Mouse (Mus musculus) neural tube, embryonic 15.5 days (tissue): ENCODE data around the gene Ankrd12. TPM values are rescaled to one million over a fixed set of nuclear protein-coding genes. Genes with fewer than 3 reads are reported as not detected.

ENCODE experiments used
- ATAC-seq: fragments of 200-750 bp; cut with Nextera tagmentation; 2 replicates; pipeline ENCODE4 v1.8.0; 2017; ENCODE audit warnings: mild to moderate bottlenecking, moderate TSS enrichment, moderate library complexity; ENCODE audit not compliant: low FRiP score
- H3K27ac ChIP-seq: fragments of 300-500 bp; sonication (generic); replicated peaks from 2 replicates; pipeline ENCODE4 v1.5.1; 2015; ENCODE audit warnings: mild to moderate bottlenecking, inconsistent platforms
- H3K27me3 ChIP-seq: fragments of 300-500 bp; sonication (generic); replicated peaks from 2 replicates; pipeline ENCODE4 v1.6.1; 2015; ENCODE audit warnings: inconsistent platforms
- H3K36me3 ChIP-seq: fragments of 300-500 bp; sonication (generic); 2 replicates; pipeline ENCODE4 v1.6.1; 2015; ENCODE audit warnings: inconsistent platforms
- H3K4me1 ChIP-seq: fragments of 300-500 bp; sonication (generic); 2 replicates; pipeline ENCODE4 v1.6.1; 2015; ENCODE audit warnings: inconsistent platforms
- H3K4me2 ChIP-seq: fragments of 300-500 bp; sonication (generic); 2 replicates; pipeline ENCODE4 v1.6.1; 2015; ENCODE audit warnings: inconsistent platforms, mild to moderate bottlenecking, moderate library complexity
- H3K4me3 ChIP-seq: fragments of 300-500 bp; sonication (generic); replicated peaks from 2 replicates; pipeline ENCODE4 v1.5.1; 2015; ENCODE audit warnings: mild to moderate bottlenecking, inconsistent platforms
- H3K9ac ChIP-seq: fragments of 300-500 bp; sonication (generic); replicated peaks from 2 replicates; pipeline ENCODE4 v1.6.1; 2015; ENCODE audit warnings: mild to moderate bottlenecking, inconsistent platforms
- H3K9me3 ChIP-seq: fragments of 300-500 bp; sonication (generic); replicated peaks from 2 replicates; pipeline ENCODE4 v1.6.1; 2016; ENCODE audit warnings: inconsistent platforms
- WGBS: fragments of 180-500 bp; shearing (Covaris S2); methylation state at CpG from one replicate; pipeline ENCODE4 v1.1.7; 2015; ENCODE audit warnings: mixed read lengths; 5-methylcytosine and 5-hydroxymethylcytosine counted together
- polyA plus RNA-seq: library from polyadenylated mRNA; unstranded; fragments of >200 nt; fragmentation: Nextera tagmentation; extraction: Ambion mirVana; gene quantifications from 2 replicates; pipeline ENCODE4 v1.2.1, GENCODE M21; 2015

The Ankrd12 gene
- polyA plus RNA-seq, 1 experiment from 2014 or later = 169 TPM

DNA sequence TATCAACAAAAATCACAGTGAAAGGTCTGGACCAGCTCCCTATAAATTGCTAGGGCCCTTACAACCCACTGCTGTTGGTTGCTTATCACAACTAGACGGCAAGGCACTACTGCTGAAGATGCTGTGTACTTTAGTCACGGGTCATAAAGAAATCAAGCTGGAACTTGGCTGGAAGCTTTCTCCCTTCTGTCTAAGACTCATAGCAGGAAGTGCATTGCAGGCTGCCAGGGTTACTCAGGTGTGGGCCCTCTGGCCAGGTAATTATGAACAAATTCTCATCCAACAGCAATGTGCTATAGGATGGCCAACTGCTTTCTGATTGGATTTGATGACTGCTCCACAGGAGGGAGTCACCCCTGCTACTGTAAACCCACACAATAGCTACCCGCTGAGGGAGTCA, 117.9 kb downstream of the Ankrd12 start:
- Histone ChIP-seq H3K36me3 (no peaks in the 10 kb centered on the region), H3K4me3 (no peak overlapping the region), H3K9me3 (no peaks in the 10 kb centered on the region), H3K4me2 (no peak overlapping the region), H3K4me1 (no peaks in the 10 kb centered on the region), H3K9ac (no peak overlapping the region), H3K27me3 (no peaks in the 10 kb centered on the region), H3K27ac (no peak overlapping the region)
- ATAC-seq = no peak
- 45% methylated on average over 3 of the region's 3 CpGs for WGBS

DNA sequence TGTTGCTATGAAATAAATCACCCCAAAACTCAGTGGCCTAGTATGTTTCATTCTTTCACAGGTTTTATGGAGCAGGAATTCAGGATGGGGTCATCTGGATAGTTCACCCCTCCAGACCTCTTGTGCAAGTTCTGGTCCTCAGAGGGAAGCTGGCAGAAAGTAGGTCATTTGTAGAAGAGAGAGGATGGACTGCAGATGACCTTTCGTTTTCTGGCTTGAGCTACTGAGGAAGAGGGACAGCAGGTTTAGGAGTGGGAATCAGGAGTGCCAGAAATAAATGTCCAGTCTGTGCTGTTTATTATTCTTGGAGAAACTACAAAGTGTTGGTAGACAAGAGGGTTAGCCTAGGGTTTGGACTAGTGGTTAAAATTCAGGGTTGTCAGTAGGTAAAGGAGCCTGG, 118.5 kb downstream of the Ankrd12 start:
- no peak for ATAC-seq
- Histone ChIP-seq H3K36me3 (no peaks in the 10 kb centered on the region), H3K9me3 (no peaks in the 10 kb centered on the region), H3K27me3 (no peaks in the 10 kb centered on the region), H3K4me3 (no peak overlapping the region), H3K4me2 (no peak overlapping the region), H3K27ac (no peak overlapping the region), H3K4me1 (no peaks in the 10 kb centered on the region), H3K9ac (no peak overlapping the region)
- WGBS = 88% methylated on average over 1 of the region's 1 CpGs

- H3K4me3 ChIP-seq = no peak overlapping the region
- H3K4me1 ChIP-seq = no peaks in the 10 kb centered on the region
- H3K9ac ChIP-seq = no peak overlapping the region
- no peak overlapping the region for H3K4me2 ChIP-seq
- H3K36me3 ChIP-seq = no peaks in the 10 kb centered on the region
- ATAC-seq = no peak
- H3K27ac ChIP-seq = no peak overlapping the region
- no peaks in the 10 kb centered on the region for H3K9me3 ChIP-seq
- H3K27me3 ChIP-seq = no peaks in the 10 kb centered on the region
- WGBS = 72% methylated on average over 8 of the region's 8 CpGs
Observed at GRCm38 (mm10) chr17:65957782-65958325, 119.0 kb downstream of the Ankrd12 start.

DNA sequence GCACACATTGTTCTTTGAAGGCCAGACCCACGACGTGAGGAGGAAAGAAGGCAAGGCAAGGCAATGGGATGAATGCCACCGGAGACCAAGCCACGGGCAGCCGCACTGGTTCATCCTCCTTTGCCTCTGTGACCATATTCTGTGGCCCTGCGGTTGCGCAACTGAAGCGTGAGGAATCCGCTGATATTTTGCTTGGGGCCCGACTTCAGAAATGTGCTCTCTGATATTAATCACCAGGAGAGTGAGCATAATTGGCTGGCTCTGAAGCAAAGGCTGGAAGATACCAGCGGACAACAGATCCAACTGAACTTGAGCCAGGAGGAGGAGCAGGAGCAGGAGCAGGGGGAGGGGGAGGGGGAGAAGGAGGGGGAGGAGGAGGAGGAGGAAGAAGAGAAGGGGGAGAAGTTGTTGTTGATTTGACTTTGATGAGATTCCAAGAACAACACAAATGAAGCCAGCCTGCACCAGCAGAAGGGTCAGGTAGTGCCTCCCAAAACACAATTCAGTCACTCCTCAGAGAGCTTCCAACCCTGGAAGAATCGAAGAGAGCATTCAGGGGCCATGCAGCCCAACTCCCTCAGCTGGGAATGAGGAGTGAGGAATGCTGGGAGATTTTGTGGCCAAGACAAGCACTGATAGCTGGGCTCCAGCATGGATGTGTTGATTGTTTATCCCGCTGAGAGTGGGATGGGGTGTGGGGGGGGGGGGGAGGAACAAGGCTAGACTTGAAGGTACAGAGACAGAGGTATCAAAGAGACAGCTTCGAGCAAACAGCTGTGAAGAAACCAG, 119.7 kb downstream of the Ankrd12 start:
- Histone ChIP-seq H3K4me2 (no peak overlapping the region), H3K9me3 (no peaks in the 10 kb centered on the region), H3K36me3 (no peaks in the 10 kb centered on the region), H3K27me3 (no peaks in the 10 kb centered on the region), H3K4me3 (no peak overlapping the region), H3K4me1 (no peaks in the 10 kb centered on the region), H3K9ac (no peak overlapping the region), H3K27ac (no peak overlapping the region)
- WGBS = 81% methylated on average over 14 of the region's 14 CpGs
- no peak for ATAC-seq

- Histone ChIP-seq H3K4me1 (no peaks in the 10 kb centered on the region), H3K27me3 (no peaks in the 10 kb centered on the region), H3K9ac (no peak overlapping the region), H3K9me3 (no peaks in the 10 kb centered on the region), H3K4me2 (no peak overlapping the region), H3K36me3 (no peaks in the 10 kb centered on the region), H3K4me3 (no peak overlapping the region), H3K27ac (no peak overlapping the region)
- 73% methylated on average over 3 of the region's 3 CpGs for WGBS
- ATAC-seq = no peak
Observed at GRCm38 (mm10) chr17:65956140-65956539, 120.7 kb downstream of the Ankrd12 start.

DNA sequence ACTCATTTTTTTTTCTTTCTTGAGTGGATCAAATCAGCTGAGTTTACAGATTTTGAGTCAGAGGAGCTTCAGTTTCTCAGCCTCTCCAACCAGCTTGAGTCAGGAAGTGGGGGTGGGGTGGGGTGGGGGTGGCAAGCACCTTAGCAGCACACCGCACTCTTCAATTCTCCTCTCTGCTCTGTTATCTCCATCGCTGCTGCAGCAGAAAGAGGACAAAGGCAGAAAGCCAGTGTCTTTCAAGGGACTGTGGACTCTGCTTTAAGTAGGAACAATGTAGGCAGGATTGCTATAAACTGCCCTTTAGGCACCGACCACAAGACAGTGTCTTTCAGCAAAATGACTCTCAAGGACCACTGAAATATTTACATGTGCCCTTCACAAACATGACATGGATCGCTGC, 122.9 kb downstream of the Ankrd12 start:
- Histone ChIP-seq H3K9me3 (no peaks in the 10 kb centered on the region), H3K4me1 (peaks cover 13% of the 10 kb centered on the region), H3K4me3 (no peak overlapping the region), H3K4me2 (no peak overlapping the region), H3K27me3 (no peaks in the 10 kb centered on the region), H3K9ac (no peak overlapping the region), H3K36me3 (no peaks in the 10 kb centered on the region), H3K27ac (no peak overlapping the region)
- WGBS = 49% methylated on average over 4 of the region's 4 CpGs
- ATAC-seq = no peak

DNA sequence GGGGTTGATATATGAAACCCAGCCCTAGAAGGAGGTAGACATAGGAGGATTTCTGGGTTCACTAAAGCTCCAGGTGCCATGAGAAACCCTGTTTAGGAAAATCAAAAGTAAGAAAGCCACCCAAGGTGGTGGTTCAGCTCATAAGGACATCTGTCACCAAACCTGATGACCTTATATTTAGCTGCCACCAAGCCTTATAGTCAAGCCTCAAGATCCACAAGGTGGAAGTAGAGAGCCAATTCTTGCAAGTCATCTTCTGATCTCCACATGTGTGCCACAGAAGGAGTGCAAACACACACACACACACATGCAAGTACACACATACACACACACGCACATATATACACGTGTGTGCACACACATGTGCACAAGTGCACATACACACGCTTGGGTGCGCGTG, 124.8 kb downstream of the Ankrd12 start:
- Histone ChIP-seq H3K4me3 (no peak overlapping the region), H3K4me1 (peaks cover 14% of the 10 kb centered on the region), H3K36me3 (peaks cover 17% of the 10 kb centered on the region), H3K4me2 (no peak overlapping the region), H3K9me3 (no peaks in the 10 kb centered on the region), H3K27me3 (no peaks in the 10 kb centered on the region), H3K9ac (no peak overlapping the region), H3K27ac (no peak overlapping the region)
- WGBS = 89% methylated on average over 5 of the region's 5 CpGs
- ATAC-seq = no peak

- H3K9me3 ChIP-seq = no peaks in the 10 kb centered on the region
- peaks cover 27% of the 10 kb centered on the region for H3K36me3 ChIP-seq
- no peaks in the 10 kb centered on the region for H3K27me3 ChIP-seq
- peak within 1 kb of the TSS; percentile 83 for H3K27ac ChIP-seq
- peak; percentile 97 for ATAC-seq
- H3K4me1 ChIP-seq = peaks cover 14% of the 10 kb centered on the region
- H3K4me2 ChIP-seq = peak within 1 kb of the TSS; percentile 72
- peak within 1 kb of the TSS; percentile 73 for H3K4me3 ChIP-seq
- H3K9ac ChIP-seq = peak within 1 kb of the TSS; percentile 80
- under 1% methylated on average over 87 of the region's 87 CpGs for WGBS
Observed at GRCm38 (mm10) chr17:65950622-65951404, 126.1 kb downstream of the Ankrd12 start, which contains the start of gene Twsg1. Gene Twsg1, minus strand, starts transcription at chr17:65951226.

GRCm38 (mm10) chr17:65950183-65950582, 126.7 kb downstream of the Ankrd12 start:
- Histone ChIP-seq H3K4me1 (peaks cover 14% of the 10 kb centered on the region), H3K9me3 (no peaks in the 10 kb centered on the region), H3K27ac (peak overlapping the region; percentile 83), H3K9ac (peak overlapping the region; percentile 80), H3K36me3 (peaks cover 27% of the 10 kb centered on the region), H3K27me3 (no peaks in the 10 kb centered on the region), H3K4me2 (peak overlapping the region; percentile 72), H3K4me3 (peak overlapping the region; percentile 73)
- 34% methylated on average over 7 of the region's 7 CpGs for WGBS
- peak; percentile 6; the same call in 1 of the 2 replicates for ATAC-seq

DNA sequence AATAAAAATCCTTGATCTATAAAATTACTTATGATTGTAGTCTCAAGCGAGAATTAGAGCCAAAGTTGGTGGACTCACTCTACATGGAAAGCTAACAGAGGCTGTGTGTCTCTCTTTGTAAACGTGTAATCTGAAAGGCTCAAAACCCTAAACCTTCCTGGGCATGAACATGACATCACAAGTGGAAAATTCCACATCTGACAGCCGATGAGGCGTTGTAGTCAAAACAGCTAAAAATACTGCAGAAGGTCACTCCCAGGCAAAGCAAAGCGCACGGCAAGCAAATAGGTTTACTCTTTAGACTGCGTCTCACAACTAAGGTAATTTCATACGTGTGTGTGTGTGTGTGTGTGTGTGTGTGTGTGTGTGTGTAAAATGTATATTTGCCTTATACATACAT, 129.6 kb downstream of the Ankrd12 start:
- WGBS = 92% methylated on average over 8 of the region's 8 CpGs
- Histone ChIP-seq H3K27me3 (no peaks in the 10 kb centered on the region), H3K9me3 (no peaks in the 10 kb centered on the region), H3K4me3 (no peak overlapping the region), H3K27ac (no peak overlapping the region), H3K36me3 (peaks cover 27% of the 10 kb centered on the region), H3K4me1 (peaks cover 16% of the 10 kb centered on the region), H3K4me2 (no peak overlapping the region), H3K9ac (no peak overlapping the region)
- no peak for ATAC-seq

DNA sequence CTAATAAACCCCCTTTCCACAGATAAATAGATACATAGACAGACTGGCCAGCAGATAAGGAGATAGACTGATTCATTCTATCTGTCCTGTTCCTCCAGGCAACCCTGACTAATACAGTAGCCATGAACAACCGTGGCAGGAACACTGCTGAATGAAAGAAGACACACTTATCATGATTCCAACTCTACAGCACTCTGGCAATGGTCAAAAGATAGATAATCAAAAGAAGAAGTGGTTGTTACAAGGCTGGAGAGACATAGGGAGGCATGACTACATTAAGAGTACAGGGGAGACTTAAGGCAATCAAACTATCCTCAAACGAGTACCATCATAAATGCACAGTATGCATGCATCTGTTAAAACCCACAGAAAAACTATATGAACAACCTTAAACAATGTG, 131.5 kb downstream of the Ankrd12 start:
- peaks cover 27% of the 10 kb centered on the region for H3K36me3 ChIP-seq

DNA sequence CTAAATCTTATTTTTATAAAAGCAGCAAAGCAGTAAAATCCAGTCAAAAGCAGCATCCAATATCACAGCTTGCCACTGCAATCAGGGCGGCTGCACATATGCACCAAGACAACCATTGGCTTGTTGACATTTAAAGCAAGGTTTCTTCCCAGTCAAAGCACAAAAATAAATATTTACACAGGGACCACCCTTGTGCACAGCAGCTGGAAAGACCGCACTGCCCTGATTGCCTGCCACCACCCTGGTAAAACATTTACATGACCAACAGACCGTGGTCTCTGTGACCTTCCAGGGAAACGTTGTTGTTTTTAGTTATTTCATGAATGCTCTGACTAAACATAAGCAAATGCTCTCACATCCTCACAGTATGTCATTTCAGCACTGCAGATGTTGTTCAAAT, 134.5 kb downstream of the Ankrd12 start:
- H3K9ac ChIP-seq = no peak overlapping the region
- H3K27me3 ChIP-seq = no peaks in the 10 kb centered on the region
- H3K4me1 ChIP-seq = peaks cover 20% of the 10 kb centered on the region
- WGBS = 71% methylated on average over 4 of the region's 4 CpGs
- H3K4me3 ChIP-seq = no peak overlapping the region
- H3K36me3 ChIP-seq = peaks cover 16% of the 10 kb centered on the region
- no peak for ATAC-seq
- H3K27ac ChIP-seq = no peak overlapping the region
- H3K4me2 ChIP-seq = no peak overlapping the region
- H3K9me3 ChIP-seq = no peaks in the 10 kb centered on the region

More for the DNA sequence above, 131.5 kb downstream of the Ankrd12 start:
- Histone ChIP-seq H3K4me1 (peaks cover 22% of the 10 kb centered on the region), H3K4me2 (no peak overlapping the region), H3K9me3 (no peaks in the 10 kb centered on the region), H3K4me3 (no peak overlapping the region), H3K9ac (no peak overlapping the region), H3K27ac (no peak overlapping the region), H3K27me3 (no peaks in the 10 kb centered on the region)
- WGBS = 89% methylated on average over 2 of the region's 2 CpGs
- ATAC-seq = no peak
